Mouse (Mus musculus): ENCODE results near the gene Tmprss2. TPM values are rescaled to one million over a fixed set of nuclear protein-coding genes. Genes with fewer than 3 reads are reported as not detected.
"Not testable (repeated sequence)": the region's sequence is repeated elsewhere in the genome, so short reads cannot be mapped to it uniquely, and the experiment has no call there.

Tmprss2 gene
- polyA plus RNA-seq, 1 experiment = not detected

DNA sequence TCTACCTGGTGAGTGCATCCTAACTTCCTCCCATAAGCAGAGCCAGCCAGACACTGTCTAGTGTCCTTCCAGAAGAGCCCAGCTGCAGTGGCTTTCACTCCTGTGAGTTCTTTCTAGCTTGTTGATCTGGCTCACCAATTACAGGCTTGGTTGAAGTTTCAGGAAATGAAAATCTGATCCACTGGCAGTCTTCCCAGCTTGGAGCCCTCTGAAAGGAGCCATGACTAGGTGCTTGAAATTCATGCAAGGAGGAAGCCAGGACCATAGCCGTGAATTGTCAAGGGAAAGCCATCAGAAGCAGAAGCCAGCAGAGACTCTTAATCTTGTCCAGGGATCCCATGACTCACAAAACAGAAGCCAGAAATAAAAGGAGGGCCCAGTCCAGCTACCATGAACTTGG is 8.7 kb downstream of the Tmprss2 start:
- H3K79me2 ChIP-seq (ENCODE audit: control insufficient read depth, insufficient read depth) = no peaks in the 10 kb centered on the region
- no peak overlapping the region for H3K4me3 ChIP-seq (ENCODE audit: insufficient read depth, poor library complexity, severe bottlenecking)
- H3K27me3 ChIP-seq (ENCODE audit: control insufficient read depth, insufficient read depth, insufficient read length) = peaks cover 8% of the 10 kb centered on the region
- no peak for TF ChIP-seq MAX (IDR thresholded peaks at IDR 0.05)
- no peak for TF ChIP-seq FOSL1 (IDR thresholded peaks at IDR 0.05; ENCODE audit: insufficient read depth, low read length, poor library complexity, severe bottlenecking)
- TF ChIP-seq MYOD1 (IDR thresholded peaks at IDR 0.05; ENCODE audit: control insufficient read depth, insufficient read length, low read depth) = no peak
- TF ChIP-seq MYOG (IDR thresholded peaks at IDR 0.05; ENCODE audit: control insufficient read depth, extremely low read depth, insufficient read length) = no peak
- TF ChIP-seq CEBPB (IDR thresholded peaks at IDR 0.05; ENCODE audit: low read depth) = no peak
- no peak for TF ChIP-seq CTCF (IDR thresholded peaks at IDR 0.05; ENCODE audit: control insufficient read depth, insufficient read depth, insufficient read length)
- TF ChIP-seq USF1 (IDR thresholded peaks at IDR 0.05; ENCODE audit: low read depth) = no peak
- no peak overlapping the region for H3ac ChIP-seq (ENCODE audit: control insufficient read depth, insufficient read length, low read depth)
- H3K36me3 ChIP-seq (ENCODE audit: control insufficient read depth, insufficient read depth) = no peaks in the 10 kb centered on the region
- no peaks in the 10 kb centered on the region for H3K79me3 ChIP-seq (ENCODE audit: low read depth)

DNA sequence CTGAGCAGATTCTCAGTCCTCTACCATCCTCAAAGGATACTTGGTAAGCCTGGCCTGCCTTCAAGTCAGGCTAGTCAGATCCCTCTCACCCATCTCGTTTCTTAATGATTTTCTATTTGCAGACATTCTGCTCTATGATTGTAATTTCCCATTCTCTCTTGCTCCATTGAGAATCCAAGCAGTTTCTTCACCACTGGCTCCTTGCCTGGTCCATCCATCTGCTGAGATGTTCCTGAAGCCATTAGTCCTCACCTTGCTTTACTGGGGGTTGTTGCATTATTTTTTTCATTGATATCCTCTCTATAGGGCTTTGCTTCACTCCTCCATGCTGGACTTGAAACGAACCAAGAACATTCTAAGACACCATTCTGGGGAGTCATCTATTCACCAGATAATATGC is 10.4 kb downstream of the Tmprss2 start:
- TF ChIP-seq MAX (IDR thresholded peaks at IDR 0.05) (no peak), CEBPB (IDR thresholded peaks at IDR 0.05; ENCODE audit: low read depth) (no peak), MYOD1 (IDR thresholded peaks at IDR 0.05; ENCODE audit: control insufficient read depth, insufficient read length, low read depth) (no peak), USF1 (IDR thresholded peaks at IDR 0.05; ENCODE audit: low read depth) (no peak), FOSL1 (IDR thresholded peaks at IDR 0.05; ENCODE audit: insufficient read depth, low read length, poor library complexity, severe bottlenecking) (no peak), CTCF (IDR thresholded peaks at IDR 0.05; ENCODE audit: control insufficient read depth, insufficient read depth, insufficient read length) (no peak), MYOG (IDR thresholded peaks at IDR 0.05; ENCODE audit: control insufficient read depth, extremely low read depth, insufficient read length) (no peak)
- Histone ChIP-seq H3K4me3 (ENCODE audit: insufficient read depth, poor library complexity, severe bottlenecking) (no peak overlapping the region), H3K79me2 (ENCODE audit: control insufficient read depth, insufficient read depth) (no peaks in the 10 kb centered on the region), H3K79me3 (ENCODE audit: low read depth) (no peaks in the 10 kb centered on the region), H3ac (ENCODE audit: control insufficient read depth, insufficient read length, low read depth) (no peak overlapping the region), H3K36me3 (ENCODE audit: control insufficient read depth, insufficient read depth) (no peaks in the 10 kb centered on the region), H3K27me3 (ENCODE audit: control insufficient read depth, insufficient read depth, insufficient read length) (peaks cover 11% of the 10 kb centered on the region)

DNA sequence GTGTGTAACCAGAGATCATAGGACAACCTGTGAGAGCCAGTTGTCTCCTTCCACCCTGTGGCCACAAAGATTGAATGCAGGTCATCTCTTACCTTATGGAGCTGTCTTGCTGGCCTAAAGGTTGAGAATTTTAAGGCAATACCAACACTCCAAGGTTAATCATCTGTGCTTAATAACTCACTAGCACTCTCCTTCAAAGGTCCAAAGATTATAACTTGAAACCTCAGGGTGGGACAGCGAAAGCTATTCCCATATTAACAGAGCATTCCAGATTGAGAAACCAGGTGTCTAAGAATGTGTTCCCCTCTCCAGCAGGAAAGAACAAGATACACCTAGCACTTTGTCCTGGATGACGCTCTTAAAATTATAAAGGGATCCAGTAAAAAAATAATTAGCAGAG is 12.9 kb downstream of the Tmprss2 start:
- H3K27me3 ChIP-seq (ENCODE audit: control insufficient read depth, insufficient read depth, insufficient read length) = peaks cover 16% of the 10 kb centered on the region
- no peaks in the 10 kb centered on the region for H3K36me3 ChIP-seq (ENCODE audit: control insufficient read depth, insufficient read depth)
- no peaks in the 10 kb centered on the region for H3K79me2 ChIP-seq (ENCODE audit: control insufficient read depth, insufficient read depth)
- H3K4me3 ChIP-seq (ENCODE audit: insufficient read depth, poor library complexity, severe bottlenecking) = no peak overlapping the region
- H3K79me3 ChIP-seq (ENCODE audit: low read depth) = no peaks in the 10 kb centered on the region
- H3ac ChIP-seq (ENCODE audit: control insufficient read depth, insufficient read length, low read depth) = no peak overlapping the region
- no peak for TF ChIP-seq CEBPB (IDR thresholded peaks at IDR 0.05; ENCODE audit: low read depth)
- no peak for TF ChIP-seq USF1 (IDR thresholded peaks at IDR 0.05; ENCODE audit: low read depth)
- no peak for TF ChIP-seq MYOG (IDR thresholded peaks at IDR 0.05; ENCODE audit: control insufficient read depth, extremely low read depth, insufficient read length)
- TF ChIP-seq CTCF (IDR thresholded peaks at IDR 0.05; ENCODE audit: control insufficient read depth, insufficient read depth, insufficient read length) = no peak
- no peak for TF ChIP-seq FOSL1 (IDR thresholded peaks at IDR 0.05; ENCODE audit: insufficient read depth, low read length, poor library complexity, severe bottlenecking)
- no peak for TF ChIP-seq MAX (IDR thresholded peaks at IDR 0.05)
- TF ChIP-seq MYOD1 (IDR thresholded peaks at IDR 0.05; ENCODE audit: control insufficient read depth, insufficient read length, low read depth) = no peak

DNA sequence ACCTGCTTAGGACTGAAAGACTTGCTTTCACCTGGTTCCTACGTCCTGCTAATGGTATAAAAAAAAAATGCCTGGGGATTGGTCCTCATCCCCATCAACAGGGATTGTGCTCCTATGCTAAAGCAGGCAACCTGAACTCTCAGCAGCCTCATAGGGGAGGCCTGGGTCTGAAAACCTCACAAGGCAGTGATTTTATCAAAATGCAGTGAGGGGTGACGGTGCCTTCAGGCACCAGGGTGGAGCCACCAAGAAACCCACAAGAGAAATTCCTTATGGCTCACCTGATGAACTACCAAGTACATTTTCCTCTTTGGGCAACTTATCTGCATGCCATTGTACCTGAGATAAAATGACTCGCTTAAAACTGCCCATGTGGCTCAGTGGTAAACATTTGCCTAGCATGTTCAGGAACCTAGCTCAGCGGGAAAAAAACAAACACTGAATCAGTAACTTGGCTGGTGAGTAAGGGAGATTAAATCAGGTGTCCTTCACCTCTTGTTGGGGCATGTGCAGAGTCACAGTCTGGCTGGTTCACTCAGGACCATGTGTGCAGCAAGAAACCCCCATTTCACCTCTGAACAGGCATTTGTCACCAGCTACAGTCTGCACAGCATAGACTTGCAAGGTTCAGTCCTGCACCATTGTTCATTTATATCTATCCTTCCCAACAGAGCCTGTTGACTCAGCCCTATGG is 17.0 kb downstream of the Tmprss2 start:
- TF ChIP-seq MYOD1 (IDR thresholded peaks at IDR 0.05; ENCODE audit: control insufficient read depth, insufficient read length, low read depth) = no peak
- no peak for TF ChIP-seq FOSL1 (IDR thresholded peaks at IDR 0.05; ENCODE audit: insufficient read depth, low read length, poor library complexity, severe bottlenecking)
- TF ChIP-seq MYOG (IDR thresholded peaks at IDR 0.05; ENCODE audit: control insufficient read depth, extremely low read depth, insufficient read length) = no peak
- no peak for TF ChIP-seq USF1 (IDR thresholded peaks at IDR 0.05; ENCODE audit: low read depth)
- TF ChIP-seq CEBPB (IDR thresholded peaks at IDR 0.05; ENCODE audit: low read depth) = no peak
- no peak for TF ChIP-seq MAX (IDR thresholded peaks at IDR 0.05)
- no peak for TF ChIP-seq CTCF (IDR thresholded peaks at IDR 0.05; ENCODE audit: control insufficient read depth, insufficient read depth, insufficient read length)
- H3K79me3 ChIP-seq (ENCODE audit: low read depth) = no peaks in the 10 kb centered on the region
- H3ac ChIP-seq (ENCODE audit: control insufficient read depth, insufficient read length, low read depth) = no peak overlapping the region
- no peaks in the 10 kb centered on the region for H3K36me3 ChIP-seq (ENCODE audit: control insufficient read depth, insufficient read depth)
- no peaks in the 10 kb centered on the region for H3K79me2 ChIP-seq (ENCODE audit: control insufficient read depth, insufficient read depth)
- H3K27me3 ChIP-seq (ENCODE audit: control insufficient read depth, insufficient read depth, insufficient read length) = peaks cover 16% of the 10 kb centered on the region
- no peak overlapping the region for H3K4me3 ChIP-seq (ENCODE audit: insufficient read depth, poor library complexity, severe bottlenecking)

DNA sequence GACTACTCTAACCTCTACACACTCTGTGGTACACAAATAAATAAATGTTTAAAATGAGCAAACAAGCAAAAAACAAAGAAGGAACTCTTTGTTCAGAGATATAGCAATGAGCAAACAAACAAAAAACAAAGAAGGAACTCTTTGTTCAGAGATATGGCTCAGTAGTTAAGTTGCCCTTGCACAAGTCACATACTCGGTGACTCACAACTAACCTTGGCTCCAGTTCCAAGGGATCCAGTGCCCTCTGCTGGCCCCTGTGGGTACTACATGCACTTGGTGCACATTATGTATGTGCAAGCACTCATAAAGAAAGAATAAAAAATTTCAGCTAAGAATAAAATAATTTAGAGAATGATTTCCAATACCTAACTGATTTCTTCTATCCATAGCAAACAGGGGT is 17.9 kb downstream of the Tmprss2 start:
- H3K79me3 ChIP-seq (ENCODE audit: low read depth) = no peaks in the 10 kb centered on the region
- no peaks in the 10 kb centered on the region for H3K36me3 ChIP-seq (ENCODE audit: control insufficient read depth, insufficient read depth)
- no peak overlapping the region for H3K4me3 ChIP-seq (ENCODE audit: insufficient read depth, poor library complexity, severe bottlenecking)
- TF ChIP-seq CEBPB (IDR thresholded peaks at IDR 0.05; ENCODE audit: low read depth) (peak; percentile 60), MAX (IDR thresholded peaks at IDR 0.05) (no peak)
- H3ac ChIP-seq (ENCODE audit: control insufficient read depth, insufficient read length, low read depth) = no peak overlapping the region
- peaks cover 12% of the 10 kb centered on the region for H3K27me3 ChIP-seq (ENCODE audit: control insufficient read depth, insufficient read depth, insufficient read length)
- no peaks in the 10 kb centered on the region for H3K79me2 ChIP-seq (ENCODE audit: control insufficient read depth, insufficient read depth)

DNA sequence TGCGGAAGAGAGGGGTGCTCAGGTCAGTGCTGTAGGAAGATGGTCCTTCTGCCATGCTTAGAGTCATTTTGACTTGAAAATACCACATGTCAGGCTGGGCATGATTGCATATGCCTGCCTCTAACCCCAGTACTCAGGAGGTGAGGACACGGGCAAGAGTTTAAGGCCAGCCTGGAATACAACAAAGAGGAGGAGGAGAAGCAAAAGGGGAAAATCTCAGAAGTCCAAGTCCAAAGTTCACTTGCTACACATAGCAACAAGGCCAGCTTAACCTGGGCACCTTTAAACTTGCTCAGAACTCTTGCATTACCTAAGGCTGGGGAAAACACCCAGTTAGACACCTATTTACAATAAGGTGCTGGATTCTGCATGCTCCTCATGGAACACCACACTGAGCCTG is 19.5 kb downstream of the Tmprss2 start:
- Histone ChIP-seq H3K79me2 (ENCODE audit: control insufficient read depth, insufficient read depth) (no peaks in the 10 kb centered on the region), H3K36me3 (ENCODE audit: control insufficient read depth, insufficient read depth) (no peaks in the 10 kb centered on the region), H3K4me3 (ENCODE audit: insufficient read depth, poor library complexity, severe bottlenecking) (no peak overlapping the region), H3K27me3 (ENCODE audit: control insufficient read depth, insufficient read depth, insufficient read length) (peaks cover 5% of the 10 kb centered on the region), H3K79me3 (ENCODE audit: low read depth) (no peaks in the 10 kb centered on the region), H3ac (ENCODE audit: control insufficient read depth, insufficient read length, low read depth) (no peak overlapping the region)
- no peak for TF ChIP-seq USF1 (IDR thresholded peaks at IDR 0.05; ENCODE audit: low read depth)
- TF ChIP-seq MYOG (IDR thresholded peaks at IDR 0.05; ENCODE audit: control insufficient read depth, extremely low read depth, insufficient read length) = no peak
- no peak for TF ChIP-seq CTCF (IDR thresholded peaks at IDR 0.05; ENCODE audit: control insufficient read depth, insufficient read depth, insufficient read length)
- TF ChIP-seq MYOD1 (IDR thresholded peaks at IDR 0.05; ENCODE audit: control insufficient read depth, insufficient read length, low read depth) = no peak
- TF ChIP-seq FOSL1 (IDR thresholded peaks at IDR 0.05; ENCODE audit: insufficient read depth, low read length, poor library complexity, severe bottlenecking) = no peak
- no peak for TF ChIP-seq MAX (IDR thresholded peaks at IDR 0.05)
- TF ChIP-seq CEBPB (IDR thresholded peaks at IDR 0.05; ENCODE audit: low read depth) = no peak

DNA sequence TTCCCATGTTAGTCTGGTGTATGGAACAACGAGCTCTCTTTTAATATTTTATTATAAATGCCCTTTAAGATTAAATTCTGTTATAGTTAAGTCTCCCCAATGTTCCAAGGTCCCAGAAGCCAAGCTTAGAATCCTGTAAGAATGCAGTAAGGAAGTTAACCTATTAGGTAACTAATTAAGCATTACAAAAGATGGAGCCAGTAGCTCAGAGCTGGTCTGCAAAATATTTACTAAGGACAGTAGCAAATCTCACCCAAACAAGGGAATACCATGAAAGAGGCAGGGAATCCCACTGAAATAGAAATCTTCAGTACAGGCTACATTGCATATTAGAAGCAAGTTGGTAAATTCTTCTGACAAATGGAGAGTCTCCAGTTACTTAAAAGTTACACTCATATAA is 28.1 kb downstream of the Tmprss2 start:
- not testable (repeated sequence) for H3K27me3 ChIP-seq (ENCODE audit: control insufficient read depth, insufficient read depth, insufficient read length); H3K4me3 ChIP-seq (ENCODE audit: insufficient read depth, poor library complexity, severe bottlenecking); H3K79me3 ChIP-seq (ENCODE audit: low read depth); H3K79me2 ChIP-seq (ENCODE audit: control insufficient read depth, insufficient read depth); H3ac ChIP-seq (ENCODE audit: control insufficient read depth, insufficient read length, low read depth); H3K36me3 ChIP-seq (ENCODE audit: control insufficient read depth, insufficient read depth)

Measured in C2C12 (cell line).